Mouse (Mus musculus) embryonic stem cell, embryonic (primary cell): Measurements from ENCODE around the gene Cntnap2.

Experiments
- CTCF ChIA-PET, 4 experiments: fragments of 300-600 bp in 2 of 4; fragments of 350-600 bp in 2 of 4; sonication (Branson Sonifier 250); formaldehyde crosslinking; loops; one replicate each; lab custom pipeline; 2022; ENCODE audit warnings: inconsistent platforms in 2 of 4; lab: Charles Lee
- POLR2A ChIA-PET, 4 experiments: fragments of 300-600 bp in 2 of 4; fragments of 350-600 bp in 2 of 4; sonication (Branson Sonifier 250); formaldehyde crosslinking; loops; one replicate each; lab custom pipeline; 2022; ENCODE audit warnings: antibody characterized with exemption in 4 of 4, inconsistent platforms in 1 of 4; lab: Charles Lee

The Cntnap2 gene

DNA sequence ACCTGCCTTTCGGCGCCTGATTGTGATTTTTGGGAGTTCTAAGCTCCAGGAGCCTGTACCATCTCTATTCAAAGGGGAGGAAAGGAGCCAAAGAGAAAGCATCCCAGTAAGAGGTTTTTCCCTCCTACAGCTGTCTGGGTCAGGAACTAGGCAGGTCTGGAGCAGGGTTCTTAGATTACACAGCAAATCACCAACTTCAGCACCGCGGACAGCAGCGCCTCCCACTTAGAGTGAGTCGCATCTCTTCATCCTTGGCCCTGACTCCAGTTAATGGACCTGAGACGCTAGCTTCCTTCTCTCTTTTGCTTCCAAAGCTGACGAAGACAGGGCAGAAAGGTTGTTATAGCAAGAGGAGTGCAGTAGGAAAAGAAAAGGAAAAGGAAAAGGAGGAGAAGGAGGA, at the start of gene Cntnap2:
TSS of gene Cntnap2 (plus strand) at position 267 of the 400 bp plus-strand sequence.
- ChIA-PET CTCF (no interaction called here), POLR2A (no interaction called here)

DNA sequence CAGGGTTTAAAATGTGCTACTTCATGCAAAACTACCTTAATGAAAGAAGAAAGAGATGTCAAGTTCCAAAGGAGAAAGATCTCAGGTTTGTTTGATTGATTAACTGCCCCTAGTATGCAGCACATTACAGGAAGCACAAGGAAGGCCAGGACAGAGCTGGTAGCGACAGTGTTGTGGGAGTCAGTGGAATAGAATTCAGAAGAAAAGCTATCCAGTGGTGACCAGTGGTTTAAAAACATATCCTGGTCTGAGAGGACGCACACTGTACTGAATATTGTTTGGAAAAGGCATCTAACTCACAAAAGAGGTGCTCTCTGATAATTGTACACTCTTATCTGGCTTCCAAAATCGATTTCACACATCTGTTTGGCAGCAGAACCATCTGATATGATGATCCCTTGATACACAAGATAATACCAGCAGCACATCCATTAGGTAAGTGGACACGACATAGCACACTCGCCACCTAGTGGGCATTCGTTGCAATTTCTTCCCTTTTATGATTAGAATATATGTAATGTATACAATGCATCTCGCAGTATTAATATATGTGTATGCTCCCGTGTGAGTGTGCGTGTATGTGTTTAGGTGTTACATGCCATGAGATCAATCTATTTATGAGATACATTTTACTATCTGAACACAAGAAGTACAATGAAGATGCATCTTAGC, 33.0 kb upstream of the Cntnap2 start:
- CTCF ChIA-PET = interaction anchor here in 1 of 4 experiments (0.6 kb wide), 1 partner anchor 355 kb away, joined by 3 read pairs; no protein-coding TSS in a partner anchor
- POLR2A ChIA-PET = no interaction called here

DNA sequence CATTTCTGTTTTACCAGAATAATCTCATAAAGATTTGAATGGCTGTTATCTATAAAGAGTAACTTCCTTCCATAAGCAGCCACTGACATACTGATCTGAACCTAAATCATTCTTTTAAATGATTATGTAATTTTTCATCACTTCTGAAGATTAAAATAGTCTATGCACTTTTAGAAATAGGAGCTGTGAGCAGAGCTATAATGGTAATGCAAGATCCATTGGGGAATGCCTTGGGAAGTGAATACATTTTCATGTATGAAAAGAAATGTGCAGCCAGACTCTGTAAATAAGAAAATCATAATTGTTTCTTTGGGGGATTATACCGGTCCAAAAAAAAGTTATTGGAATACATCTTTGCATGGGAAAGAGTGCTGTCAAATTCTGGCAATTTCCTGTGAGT, 19.7 kb upstream of the Cntnap2 start:
- ChIA-PET CTCF (no interaction called here), POLR2A (no interaction called here)

DNA sequence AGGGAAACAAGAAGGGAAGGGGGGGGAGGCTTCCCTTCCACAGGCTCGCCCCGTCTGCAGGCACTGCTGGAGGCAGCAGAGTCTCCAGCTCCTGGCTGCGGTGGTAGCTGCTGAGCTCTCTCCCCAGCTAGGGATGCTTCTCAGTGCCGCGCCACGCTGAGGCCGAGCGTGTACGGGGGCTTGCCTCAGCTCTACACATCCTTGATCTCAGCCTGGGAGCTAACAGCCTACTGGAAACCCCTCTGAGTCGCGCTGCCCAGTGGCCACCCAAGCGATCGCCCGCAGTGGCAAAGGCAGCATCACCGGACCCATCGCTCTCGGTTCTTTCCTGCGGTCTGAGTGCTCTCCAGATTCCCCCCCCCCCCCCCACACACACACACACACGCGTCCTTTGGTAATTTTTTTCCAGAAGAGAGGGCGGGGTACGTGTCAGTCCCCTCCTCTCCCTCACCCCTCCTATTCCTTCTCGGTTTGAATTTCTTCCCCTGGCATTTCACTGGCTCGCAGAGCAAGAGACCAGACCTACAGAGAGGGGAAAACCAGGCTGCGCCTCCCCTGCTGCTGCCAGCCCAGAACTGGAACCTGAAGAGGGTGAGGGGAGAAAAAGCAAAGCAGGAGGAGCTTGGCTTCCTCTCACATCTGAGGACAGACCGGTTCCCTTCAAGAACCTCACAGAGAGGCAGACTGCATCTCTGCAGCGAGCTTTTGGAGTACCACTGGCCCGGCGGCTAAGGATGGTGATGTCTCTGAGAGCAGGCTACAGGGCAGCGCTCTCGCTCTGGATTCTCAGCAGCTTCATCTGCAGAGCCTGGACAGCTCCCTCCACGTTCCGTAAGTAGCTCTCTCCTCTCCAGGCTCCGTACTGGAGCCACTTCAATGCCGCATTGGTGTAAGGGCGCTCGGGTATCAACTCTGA, 657 bp downstream of the Cntnap2 start:
- ChIA-PET CTCF (no interaction called here), POLR2A (no interaction called here)

DNA sequence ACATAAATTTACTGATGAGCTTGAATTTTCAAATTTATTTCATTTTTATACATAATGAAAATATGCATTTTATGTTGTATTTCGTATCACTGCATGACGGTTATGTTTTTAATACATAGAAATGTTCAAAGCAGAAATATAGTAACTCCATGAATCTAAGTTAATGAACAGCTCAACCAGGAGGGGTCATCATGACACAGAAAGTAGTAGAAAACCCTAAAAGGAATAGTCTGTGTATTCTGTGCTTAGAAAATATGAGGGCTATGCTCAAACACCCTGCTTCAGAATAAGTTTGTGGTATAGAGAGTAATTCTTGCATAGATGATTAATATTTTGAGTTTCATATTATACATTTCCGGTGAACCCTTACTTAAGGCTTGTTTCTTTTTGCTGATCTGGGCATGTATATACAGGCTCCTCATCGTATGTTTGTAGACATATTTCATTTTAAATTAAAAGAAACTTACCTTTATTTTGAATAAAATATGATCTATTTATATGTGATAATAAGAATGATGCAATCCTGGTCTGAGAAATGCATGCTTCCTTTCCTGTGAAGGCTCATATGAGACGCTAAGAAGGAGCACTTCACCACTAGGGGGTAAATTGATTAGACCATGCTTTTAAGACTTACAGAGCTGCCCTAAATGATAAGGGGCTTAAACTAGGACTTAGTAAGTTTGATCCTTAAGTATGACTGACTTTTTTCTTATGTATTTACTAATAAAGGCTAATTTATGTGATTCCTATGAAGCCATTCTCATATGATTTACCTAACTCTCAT, 3.2 kb downstream of the Cntnap2 start:
- ChIA-PET CTCF (no interaction called here), POLR2A (interaction anchor here in 1 of 4 experiments (0.5 kb wide), 1 partner anchor 306 kb away, joined by 3 read pairs; no protein-coding TSS in a partner anchor)

DNA sequence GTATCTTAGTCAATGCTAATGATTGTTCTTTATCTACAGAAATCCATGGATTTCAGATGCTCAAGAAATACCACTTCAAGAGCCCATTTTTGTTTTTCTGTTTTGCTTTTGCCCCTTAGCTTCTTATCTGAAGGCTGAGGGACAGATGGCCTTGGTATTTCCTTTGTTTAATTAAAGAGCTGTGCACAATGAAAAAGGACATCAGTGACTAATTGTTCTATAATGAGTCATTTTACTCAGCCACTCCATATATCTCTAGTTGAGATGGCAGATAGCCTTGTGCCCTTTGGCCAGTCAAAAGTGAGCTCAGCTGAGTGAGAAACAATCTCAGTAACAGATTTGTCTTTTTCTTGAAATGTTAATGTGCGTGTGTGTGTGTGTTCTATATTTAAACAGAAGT, 29.1 kb downstream of the Cntnap2 start:
- ChIA-PET POLR2A (no interaction called here), CTCF (no interaction called here)

DNA sequence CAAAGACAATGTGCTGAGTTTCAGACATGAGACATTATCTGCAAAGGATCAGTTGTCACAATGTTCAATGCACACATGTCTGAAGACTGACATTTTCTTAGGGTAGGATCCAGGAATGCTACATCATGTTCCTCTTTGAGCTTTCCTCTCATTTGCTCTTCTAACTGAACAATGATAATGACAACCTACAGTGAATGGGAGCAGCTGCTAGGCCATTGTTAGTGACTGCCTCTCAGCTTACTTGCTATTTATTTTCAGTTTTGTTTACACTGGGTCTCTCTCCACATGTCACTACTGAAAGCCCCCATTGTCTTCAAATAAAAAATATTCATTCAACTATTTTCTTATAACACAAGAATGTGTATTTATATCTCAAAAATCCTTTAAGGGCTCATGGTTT, 54.5 kb downstream of the Cntnap2 start:
- POLR2A ChIA-PET = no interaction called here
- CTCF ChIA-PET = no interaction called here

DNA sequence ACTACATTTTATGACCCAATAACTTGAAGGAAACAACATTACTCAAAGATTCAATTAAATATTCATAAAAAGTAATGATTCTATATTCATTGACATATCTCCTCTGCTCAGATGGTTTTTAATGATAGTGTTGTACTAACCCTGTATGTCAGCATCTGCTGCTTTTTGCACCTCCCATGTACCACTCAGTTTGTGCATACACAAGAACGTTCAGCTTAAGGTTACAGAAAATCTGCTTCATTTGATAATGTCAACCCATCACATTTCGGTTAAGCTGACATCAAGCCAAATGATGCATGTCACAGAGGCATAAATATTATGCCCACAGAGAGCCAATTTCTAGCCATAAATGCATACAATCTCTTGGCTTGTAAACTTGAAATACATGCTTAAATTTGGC, 85.7 kb downstream of the Cntnap2 start:
- ChIA-PET CTCF (no interaction called here), POLR2A (no interaction called here)

DNA sequence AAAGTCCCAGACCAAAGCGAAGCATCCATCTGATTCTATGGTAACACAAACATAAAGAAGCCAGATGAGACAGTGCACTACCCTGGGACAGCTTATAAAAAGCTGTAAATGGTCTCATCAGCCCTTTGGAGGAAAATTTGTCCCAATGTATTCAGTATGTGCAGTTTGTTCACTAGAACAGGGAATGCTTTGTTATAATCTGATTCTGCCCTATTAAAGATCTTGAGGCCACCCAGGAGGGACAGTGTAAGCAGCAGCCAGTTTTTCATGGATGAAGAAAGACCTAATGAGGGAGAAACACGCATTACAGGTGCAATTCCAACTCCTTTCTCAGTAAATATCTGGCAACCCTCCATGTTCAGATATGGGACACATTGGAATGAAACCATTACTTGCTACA, 145.9 kb downstream of the Cntnap2 start:
- ChIA-PET CTCF (no interaction called here), POLR2A (no interaction called here)

DNA sequence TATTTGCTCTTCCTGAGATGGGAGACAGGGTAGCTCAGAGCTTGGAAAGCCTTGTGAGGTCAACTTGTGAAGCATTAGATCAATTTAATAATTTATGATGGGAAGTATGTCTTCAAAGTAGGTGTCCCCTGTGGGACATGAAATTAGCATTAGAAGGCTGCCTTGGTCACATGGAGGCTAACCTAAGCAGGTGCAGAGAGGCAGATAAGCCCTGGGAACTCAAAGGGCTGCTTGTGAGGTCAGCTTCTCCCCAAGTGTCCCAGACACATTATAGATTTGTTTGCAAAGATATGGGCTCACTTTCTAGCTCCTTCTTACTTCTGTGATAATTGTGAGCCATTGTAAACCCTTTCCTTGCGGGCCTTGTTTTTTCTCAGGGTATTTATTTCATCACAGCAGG, 155.2 kb downstream of the Cntnap2 start:
- CTCF ChIA-PET = no interaction called here
- POLR2A ChIA-PET = interaction anchor here in 1 of 4 experiments (0.6 kb wide), 1 partner anchor 875 kb away, joined by 3 read pairs; no protein-coding TSS in a partner anchor

DNA sequence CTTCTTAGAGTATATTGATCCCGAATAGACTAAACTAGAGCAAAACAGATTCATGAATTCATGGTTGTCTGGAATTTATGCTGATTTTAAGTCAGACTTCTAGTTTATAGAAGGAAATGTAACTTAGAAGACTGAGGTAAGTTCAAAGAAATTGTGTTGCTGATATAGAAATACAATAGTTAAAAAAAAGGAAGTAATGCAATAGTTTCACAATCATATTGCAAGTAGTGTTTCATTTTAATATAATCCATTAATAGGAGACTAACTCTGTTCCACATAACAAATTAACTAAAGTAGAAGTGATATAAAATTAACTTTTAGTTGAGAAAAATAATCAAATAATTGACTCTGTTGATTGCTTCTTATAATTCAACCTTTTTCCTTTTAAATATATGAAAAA, 169.8 kb downstream of the Cntnap2 start:
- CTCF ChIA-PET = interaction anchor here in 1 of 4 experiments (0.6 kb wide), 1 partner anchor 95 kb away, joined by 3 read pairs; no protein-coding TSS in a partner anchor
- POLR2A ChIA-PET = interaction anchor here in 1 of 4 experiments (0.7 kb wide), 1 partner anchor 9 kb away, joined by 3 read pairs; no protein-coding TSS in a partner anchor

DNA sequence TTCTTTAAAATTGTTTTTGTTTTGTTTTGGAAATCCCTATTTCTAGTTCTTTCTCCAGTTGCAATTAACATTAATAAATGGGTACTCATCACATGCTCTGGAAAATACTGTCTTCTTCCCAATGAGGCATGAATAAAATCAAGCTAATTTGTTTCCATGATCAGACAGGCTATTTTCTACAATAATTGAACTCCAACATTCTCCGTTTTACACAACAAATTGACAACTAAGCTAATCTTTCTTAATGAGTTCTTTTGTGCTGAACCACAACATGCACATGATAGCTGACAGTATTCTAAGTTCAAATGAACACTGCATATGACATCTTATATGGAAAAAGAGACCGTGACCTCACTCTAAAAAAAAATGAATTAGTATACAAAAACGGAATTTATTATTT, 173.4 kb downstream of the Cntnap2 start:
- ChIA-PET POLR2A (no interaction called here), CTCF (no interaction called here)

DNA sequence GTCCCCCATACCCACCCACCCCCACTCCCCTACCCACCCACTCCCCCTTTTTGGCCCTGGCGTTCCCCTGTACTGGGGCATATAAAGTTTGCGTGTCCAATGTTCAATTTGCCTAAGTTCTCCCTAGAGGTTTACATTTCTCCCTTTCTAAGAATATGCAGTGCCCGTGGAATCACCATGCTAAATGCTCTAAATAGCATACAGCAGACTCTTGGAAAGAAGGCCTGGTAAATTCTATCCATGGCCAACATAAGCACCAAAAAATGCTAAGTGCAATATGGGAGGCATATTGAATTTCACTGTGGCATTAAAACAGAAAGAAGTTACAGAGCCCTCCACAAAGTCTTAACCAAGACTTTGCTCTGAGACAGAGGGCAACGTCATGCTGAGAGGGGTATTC, 177.4 kb downstream of the Cntnap2 start:
- ChIA-PET CTCF (no interaction called here), POLR2A (no interaction called here)

DNA sequence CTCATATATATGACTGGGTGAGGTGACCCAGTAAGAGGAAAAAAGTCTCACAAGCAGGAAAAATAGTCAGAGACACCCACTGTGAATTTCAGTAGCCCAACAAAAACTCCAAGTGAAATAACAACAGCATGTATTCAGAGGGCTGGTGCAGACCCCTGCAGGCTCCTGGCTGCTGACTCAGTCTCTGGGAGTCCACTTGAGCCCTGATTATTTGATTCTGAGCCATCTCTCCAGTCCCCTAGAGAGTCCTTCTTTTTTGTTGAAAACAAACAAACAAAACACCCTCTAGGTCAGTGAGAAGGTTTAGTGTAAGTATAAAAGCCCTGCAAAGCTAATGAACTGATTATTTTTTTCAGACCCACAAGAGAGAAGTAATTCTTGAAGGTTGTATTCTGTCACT, 179.0 kb downstream of the Cntnap2 start:
- CTCF ChIA-PET = no interaction called here
- POLR2A ChIA-PET = no interaction called here

DNA sequence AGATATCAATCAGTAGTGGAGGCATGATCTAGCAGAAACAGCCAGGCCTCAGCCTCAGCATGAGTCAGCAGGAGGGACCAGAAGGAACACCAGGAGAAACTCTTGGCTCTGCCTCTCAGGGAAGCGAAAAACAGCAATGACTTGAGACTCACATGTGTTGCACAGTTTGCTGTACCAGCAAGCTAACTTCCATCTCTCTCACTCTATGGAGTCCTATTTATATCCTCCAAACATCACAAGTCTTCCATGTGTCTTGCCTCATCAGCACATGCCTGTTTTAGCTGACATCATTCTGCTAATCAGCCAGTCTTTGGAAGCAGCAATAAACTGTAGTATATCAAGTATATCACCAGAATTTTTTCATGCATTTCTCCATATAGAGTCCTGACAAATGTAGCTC, 182.1 kb downstream of the Cntnap2 start:
- ChIA-PET POLR2A (no interaction called here), CTCF (no interaction called here)

DNA sequence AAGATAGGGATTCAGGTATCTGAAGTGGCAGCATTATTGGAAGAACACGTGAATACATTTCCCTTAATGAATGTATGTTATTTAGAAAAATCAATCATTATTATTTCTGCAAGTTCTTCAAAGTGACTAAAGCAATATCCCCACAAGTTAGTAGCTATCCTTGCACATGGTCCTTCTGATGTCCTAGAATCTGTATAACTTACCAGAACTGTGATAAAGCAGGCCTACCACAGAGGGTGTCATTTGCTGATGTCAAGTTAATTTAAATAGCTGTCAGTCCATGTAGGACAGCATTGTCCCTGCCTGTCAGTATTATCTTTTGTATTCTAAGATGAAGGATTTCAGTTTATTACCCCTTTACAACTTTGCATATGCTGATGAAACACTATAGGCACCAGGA, 185.5 kb downstream of the Cntnap2 start:
- POLR2A ChIA-PET = no interaction called here
- CTCF ChIA-PET = no interaction called here

DNA sequence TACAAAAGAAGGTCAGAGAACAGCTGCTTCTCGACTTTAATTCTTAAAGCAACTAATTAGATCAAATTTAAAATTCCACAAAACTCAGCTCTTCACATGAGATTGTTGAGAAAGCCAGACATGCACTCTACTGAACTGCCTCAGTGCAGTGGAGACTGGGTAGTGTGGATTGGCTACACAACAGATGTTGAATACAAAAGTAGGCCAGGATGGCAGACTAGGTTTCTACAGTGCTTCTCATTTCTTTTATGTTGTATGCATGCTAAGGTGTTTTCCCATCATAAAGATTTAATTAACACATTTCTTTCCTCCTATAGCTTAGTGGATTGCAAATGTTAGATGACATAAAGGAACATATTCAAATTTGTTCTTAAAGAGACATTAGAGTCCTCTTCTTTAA, 198.9 kb downstream of the Cntnap2 start:
- POLR2A ChIA-PET = no interaction called here
- CTCF ChIA-PET = no interaction called here

DNA sequence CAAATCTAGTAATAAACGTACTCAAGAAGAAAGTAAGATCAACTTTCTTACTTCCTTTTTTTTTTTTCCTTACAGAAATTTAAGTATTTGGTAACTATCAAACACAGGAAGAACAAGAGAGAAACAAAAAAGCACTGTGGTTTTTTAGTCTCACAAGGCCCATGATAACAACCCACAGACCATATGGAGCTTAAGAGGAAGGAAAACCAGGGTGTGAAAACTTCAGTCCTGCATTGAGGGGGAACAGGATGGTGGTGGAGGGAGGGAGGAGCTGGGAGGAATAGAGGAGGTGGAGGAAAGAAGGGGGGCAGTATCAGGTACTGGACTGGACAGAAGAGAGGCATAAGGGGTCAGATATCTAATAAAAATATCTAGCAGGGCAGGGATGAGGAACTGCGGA, 212.4 kb downstream of the Cntnap2 start:
- ChIA-PET POLR2A (no interaction called here), CTCF (interaction anchor here in 1 of 4 experiments (0.7 kb wide), 1 partner anchor 32 kb away, joined by 4 read pairs; no protein-coding TSS in a partner anchor)

DNA sequence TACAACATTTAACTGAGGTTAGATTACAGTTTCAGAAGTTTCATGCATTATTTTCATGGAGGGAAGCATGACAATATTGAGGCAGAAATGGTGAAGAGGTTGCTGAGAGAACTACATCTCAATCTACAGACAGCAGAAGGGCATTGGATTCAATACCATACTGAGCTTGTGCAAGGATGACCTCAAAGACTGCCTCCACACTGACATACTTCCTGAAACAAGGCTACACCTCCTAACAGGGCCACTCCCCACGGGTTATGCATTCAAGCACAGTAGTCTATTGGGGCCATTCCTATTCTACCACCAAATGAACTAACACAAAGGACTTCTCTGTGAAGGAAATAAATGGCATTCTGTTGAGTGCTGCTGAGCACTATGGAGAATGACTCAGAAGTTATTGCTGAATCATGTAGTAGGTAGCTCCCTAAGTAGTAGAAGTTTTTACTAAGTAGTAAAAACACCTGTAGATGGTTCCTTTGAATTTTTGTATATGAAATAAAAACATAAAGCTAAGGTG, 214.2 kb downstream of the Cntnap2 start:
- CTCF ChIA-PET = no interaction called here
- POLR2A ChIA-PET = no interaction called here
